Mouse (Mus musculus) stomach, embryonic 14.5 days (tissue): Measurements from ENCODE around the gene Gba. TPM values are rescaled to one million over a fixed set of nuclear protein-coding genes. Genes with fewer than 3 reads are reported as not detected.

Experiments used
- ATAC-seq: fragments of 200-750 bp; cut with Nextera tagmentation; 2 replicates; pipeline ENCODE4 v1.8.0; 2017; ENCODE audit warnings: low read depth, moderate TSS enrichment; ENCODE audit not compliant: insufficient number of reproducible peaks, insufficient read depth, low FRiP score
- H3K27ac ChIP-seq: fragments of 300-500 bp; sonication (generic); 2 replicates; pipeline ENCODE4 v1.5.1; 2014; ENCODE audit warnings: mild to moderate bottlenecking, low read length, moderate library complexity, mixed read lengths
- H3K27me3 ChIP-seq: fragments of 300-500 bp; sonication (generic); 2 replicates; pipeline ENCODE4 v1.6.1; 2014; ENCODE audit warnings: low read length, control low read depth, mixed read lengths; ENCODE audit not compliant: control insufficient read depth, insufficient read depth
- H3K36me3 ChIP-seq: fragments of 300-500 bp; sonication (generic); 2 replicates; pipeline ENCODE4 v1.6.1; 2014; ENCODE audit warnings: mild to moderate bottlenecking, control low read depth, low read length, moderate library complexity, mixed read lengths; ENCODE audit not compliant: control insufficient read depth, insufficient read depth
- H3K4me1 ChIP-seq: fragments of 300-500 bp; sonication (generic); 2 replicates; pipeline ENCODE4 v1.6.1; 2014; ENCODE audit warnings: low read length, control low read depth, mixed read lengths; ENCODE audit not compliant: control insufficient read depth, insufficient read depth
- H3K4me2 ChIP-seq: fragments of 300-500 bp; sonication (generic); replicated peaks from 2 replicates; pipeline ENCODE4 v1.6.1; 2014; ENCODE audit warnings: low read depth, low read length, control low read depth
- H3K4me3 ChIP-seq: fragments of 300-500 bp; sonication (generic); 2 replicates; pipeline ENCODE4 v1.5.1; 2014; ENCODE audit warnings: low read depth, low read length, control low read depth
- H3K9ac ChIP-seq: fragments of 300-500 bp; sonication (generic); replicated peaks from 2 replicates; pipeline ENCODE4 v1.6.1; 2014; ENCODE audit warnings: low read depth, mild to moderate bottlenecking, control low read depth, low read length, moderate library complexity, mixed read lengths
- H3K9me3 ChIP-seq: fragments of 300-500 bp; sonication (generic); 2 replicates; pipeline ENCODE4 v1.6.1; 2016; ENCODE audit warnings: low read depth, low read length, control low read depth; ENCODE audit not compliant: control insufficient read depth
- WGBS: fragments of 180-500 bp; shearing (Covaris S2); extraction: QIAGEN DNeasy Blood & Tissue Kit; methylation state at CpG from one replicate; pipeline ENCODE4 v1.1.7; 2014; 5-methylcytosine and 5-hydroxymethylcytosine counted together
- polyA plus RNA-seq: library from polyadenylated mRNA; unstranded; fragments of >200 nt; fragmentation: Nextera tagmentation; extraction: Ambion mirVana; gene quantifications from 2 replicates; pipeline ENCODE4 v1.2.1, GENCODE M21; 2014

The Gba gene
- polyA plus RNA-seq, 1 experiment from 2014 or later, result 37.0 TPM

- H3K27ac ChIP-seq, result no peak overlapping the region
- no peak overlapping the region for H3K9ac ChIP-seq
Observed at GRCm38 (mm10) chr3:89163643-89164245, 39.0 kb upstream of the Gba start.

GRCm38 (mm10) chr3:89164506-89165267 is 38.0 kb upstream of the Gba start, which contains the start of gene Clk2:
Gene Clk2, plus strand, starts transcription at chr3:89164795.
- WGBS, result under 1% methylated on average over 70 of the region's 79 CpGs
- Histone ChIP-seq H3K27me3 (no peaks in the 10 kb centered on the region), H3K4me3 (peak within 1 kb of the TSS; percentile 77), H3K27ac (peak within 1 kb of the TSS; percentile 95), H3K36me3 (peaks cover 36% of the 10 kb centered on the region), H3K9me3 (no peaks in the 10 kb centered on the region), H3K4me1 (peaks cover 18% of the 10 kb centered on the region), H3K9ac (peak within 1 kb of the TSS; percentile 86), H3K4me2 (peak within 1 kb of the TSS; percentile 74)
- ATAC-seq, result peak; percentile 97

More at GRCm38 (mm10) chr3:89163643-89164245, 39.0 kb upstream of the Gba start:
- 69% methylated on average over 5 of the region's 5 CpGs for WGBS
- Histone ChIP-seq H3K27me3 (no peaks in the 10 kb centered on the region), H3K36me3 (peaks cover 26% of the 10 kb centered on the region), H3K4me1 (peaks cover 24% of the 10 kb centered on the region), H3K4me2 (peak overlapping the region; percentile 56), H3K4me3 (peak overlapping the region; percentile 77), H3K9me3 (no peaks in the 10 kb centered on the region)
- no peak for ATAC-seq

GRCm38 (mm10) chr3:89165268-89165870 is 37.4 kb upstream of the Gba start:
- no peak for ATAC-seq
- peak overlapping the region; percentile 86 for H3K9ac ChIP-seq
- 22% methylated on average over 12 of the region's 12 CpGs for WGBS
- H3K36me3 ChIP-seq, result peaks cover 43% of the 10 kb centered on the region
- no peaks in the 10 kb centered on the region for H3K9me3 ChIP-seq
- peaks cover 18% of the 10 kb centered on the region for H3K4me1 ChIP-seq
- no peaks in the 10 kb centered on the region for H3K27me3 ChIP-seq
- peak overlapping the region; percentile 77 for H3K4me3 ChIP-seq
- H3K4me2 ChIP-seq, result peak overlapping the region; percentile 74
- peak overlapping the region; percentile 95 for H3K27ac ChIP-seq

- no peak for ATAC-seq
- Histone ChIP-seq H3K27ac (no peak overlapping the region), H3K4me2 (no peak overlapping the region), H3K27me3 (no peaks in the 10 kb centered on the region), H3K9ac (no peak overlapping the region), H3K4me1 (peaks cover 18% of the 10 kb centered on the region), H3K36me3 (peaks cover 54% of the 10 kb centered on the region), H3K9me3 (no peaks in the 10 kb centered on the region), H3K4me3 (no peak overlapping the region)
- 90% methylated on average over 19 of the region's 19 CpGs for WGBS
Observed at GRCm38 (mm10) chr3:89166945-89167344, 35.8 kb upstream of the Gba start.

- no peak overlapping the region for H3K9ac ChIP-seq
Observed at GRCm38 (mm10) chr3:89174844-89175243, 27.9 kb upstream of the Gba start.

GRCm38 (mm10) chr3:89175544-89175943 is 27.2 kb upstream of the Gba start:
- Histone ChIP-seq H3K9me3 (no peaks in the 10 kb centered on the region), H3K9ac (no peak overlapping the region), H3K27me3 (no peaks in the 10 kb centered on the region), H3K36me3 (peaks cover 66% of the 10 kb centered on the region), H3K4me3 (no peak overlapping the region), H3K27ac (no peak overlapping the region), H3K4me2 (no peak overlapping the region), H3K4me1 (peaks cover 6% of the 10 kb centered on the region; the same call in 1 of the 2 replicates)
- ATAC-seq, result no peak
- 90% methylated on average over 10 of the region's 10 CpGs for WGBS

More at GRCm38 (mm10) chr3:89174844-89175243, 27.9 kb upstream of the Gba start:
- 91% methylated on average over 11 of the region's 11 CpGs for WGBS
- Histone ChIP-seq H3K4me2 (no peak overlapping the region), H3K27me3 (no peaks in the 10 kb centered on the region), H3K36me3 (peaks cover 70% of the 10 kb centered on the region), H3K4me1 (peaks cover 6% of the 10 kb centered on the region; the same call in 1 of the 2 replicates), H3K27ac (no peak overlapping the region), H3K9me3 (no peaks in the 10 kb centered on the region), H3K4me3 (no peak overlapping the region)
- ATAC-seq, result no peak

GRCm38 (mm10) chr3:89176421-89176820 is 26.3 kb upstream of the Gba start:
- no peak overlapping the region for H3K4me2 ChIP-seq
- no peaks in the 10 kb centered on the region for H3K9me3 ChIP-seq
- H3K36me3 ChIP-seq, result peaks cover 65% of the 10 kb centered on the region
- no peak overlapping the region for H3K4me3 ChIP-seq
- WGBS, result 81% methylated on average over 7 of the region's 7 CpGs
- H3K27ac ChIP-seq, result no peak overlapping the region
- H3K9ac ChIP-seq, result no peak overlapping the region
- ATAC-seq, result no peak
- H3K4me1 ChIP-seq, result peaks cover 6% of the 10 kb centered on the region; the same call in 1 of the 2 replicates
- H3K27me3 ChIP-seq, result no peaks in the 10 kb centered on the region
